Mouse (Mus musculus): ENCODE measurements around the gene Gm10135. TPM values are rescaled to one million over a fixed set of nuclear protein-coding genes. Genes with fewer than 3 reads are reported as not detected.
A peak's percentile ranks its signal among the peaks of the same experiment; 100 is the strongest.
"Not testable (repeated sequence)": the region's sequence is repeated elsewhere in the genome, so short reads cannot be mapped to it uniquely, and the experiment has no call there.

Gene Gm10135
- polyA plus RNA-seq, 1 experiment, result not detected

- Histone ChIP-seq H3K4me1 (ENCODE audit: control insufficient read depth, insufficient read depth, low read length) (0 out of 2 replicates have a peak, but pooled peaks cover 2% of the 10 kb centered on the region), H3K36me3 (ENCODE audit: control insufficient read depth, insufficient read depth, low read length) (no peaks in the 10 kb centered on the region), H3K27me3 (replicated peaks; ENCODE audit: control insufficient read depth, insufficient read depth, low read length) (peaks cover 3% of the 10 kb centered on the region; the same call in 1 of the 2 replicates), H3K4me3 (ENCODE audit: insufficient read depth, low read depth, low read length) (no peak overlapping the region), H3K27ac (ENCODE audit: insufficient read depth, low read depth, low read length) (no peak overlapping the region)
- no peak for DNase-seq
- TF ChIP-seq POLR2A (IDR thresholded peaks at IDR 0.05; ENCODE audit: low read depth, low read length), result no peak
- TF ChIP-seq CTCF (conservative IDR thresholded peaks at IDR 0.05; ENCODE audit: insufficient read depth, insufficient read length, low read depth, low read length), result no peak
- WGBS, result 40% methylated on average over 5 of the region's 5 CpGs
These were observed 33.1 kb upstream of the Gm10135 start for GRCm38 (mm10) chr5:73007582-73007959.

GRCm38 (mm10) chr5:73006784-73007581 lies 32.5 kb upstream of the Gm10135 start, which contains the start of gene Slc10a4:
TSS of gene Slc10a4 (plus strand) at chr5:73006883.
- 7% methylated on average over 65 of the region's 65 CpGs for WGBS
- H3K36me3 ChIP-seq (ENCODE audit: control insufficient read depth, insufficient read depth, low read length), result no peaks in the 10 kb centered on the region
- H3K4me1 ChIP-seq (ENCODE audit: control insufficient read depth, insufficient read depth, low read length), result 0 out of 2 replicates have a peak, but pooled peaks cover 2% of the 10 kb centered on the region

GRCm38 (mm10) chr5:73004046-73004445 lies 29.5 kb upstream of the Gm10135 start:
- DNase-seq, result no peak
- Histone ChIP-seq H3K36me3 (ENCODE audit: control insufficient read depth, insufficient read depth, low read length) (no peaks in the 10 kb centered on the region), H3K27ac (ENCODE audit: insufficient read depth, low read depth, low read length) (no peak overlapping the region), H3K4me1 (ENCODE audit: control insufficient read depth, insufficient read depth, low read length) (0 out of 2 replicates have a peak, but pooled peaks cover 2% of the 10 kb centered on the region), H3K27me3 (replicated peaks; ENCODE audit: control insufficient read depth, insufficient read depth, low read length) (peaks cover 3% of the 10 kb centered on the region; the same call in 1 of the 2 replicates), H3K4me3 (ENCODE audit: insufficient read depth, low read depth, low read length) (no peak overlapping the region)
- TF ChIP-seq POLR2A (IDR thresholded peaks at IDR 0.05; ENCODE audit: low read depth, low read length) (no peak), CTCF (conservative IDR thresholded peaks at IDR 0.05; ENCODE audit: insufficient read depth, insufficient read length, low read depth, low read length) (no peak)
- WGBS, result 85% methylated on average over 5 of the region's 5 CpGs

More at GRCm38 (mm10) chr5:73006784-73007581, 32.5 kb upstream of the Gm10135 start, which contains the start of gene Slc10a4:
- Histone ChIP-seq H3K27me3 (replicated peaks; ENCODE audit: control insufficient read depth, insufficient read depth, low read length) (peaks cover 3% of the 10 kb centered on the region; the same call in 1 of the 2 replicates), H3K27ac (ENCODE audit: insufficient read depth, low read depth, low read length) (no peak within 1 kb of the TSS), H3K4me3 (ENCODE audit: insufficient read depth, low read depth, low read length) (peak within 1 kb of the TSS; percentile 44; the same call in 1 of the 2 replicates)
- peak; percentile 7 for DNase-seq
- TF ChIP-seq POLR2A (IDR thresholded peaks at IDR 0.05; ENCODE audit: low read depth, low read length), result no peak
- TF ChIP-seq CTCF (conservative IDR thresholded peaks at IDR 0.05; ENCODE audit: insufficient read depth, insufficient read length, low read depth, low read length), result no peak

- H3K36me3 ChIP-seq (ENCODE audit: control insufficient read depth, insufficient read depth, low read length); H3K27ac ChIP-seq (ENCODE audit: insufficient read depth, low read depth, low read length); H3K27me3 ChIP-seq (replicated peaks; ENCODE audit: control insufficient read depth, insufficient read depth, low read length); H3K4me3 ChIP-seq (ENCODE audit: insufficient read depth, low read depth, low read length); DNase-seq; H3K4me1 ChIP-seq (ENCODE audit: control insufficient read depth, insufficient read depth, low read length): not testable (repeated sequence)
- WGBS, result 95% methylated on average over 1 of the region's 1 CpGs
These were observed 24.0 kb upstream of the Gm10135 start for GRCm38 (mm10) chr5:72998546-72998945.

DNA sequence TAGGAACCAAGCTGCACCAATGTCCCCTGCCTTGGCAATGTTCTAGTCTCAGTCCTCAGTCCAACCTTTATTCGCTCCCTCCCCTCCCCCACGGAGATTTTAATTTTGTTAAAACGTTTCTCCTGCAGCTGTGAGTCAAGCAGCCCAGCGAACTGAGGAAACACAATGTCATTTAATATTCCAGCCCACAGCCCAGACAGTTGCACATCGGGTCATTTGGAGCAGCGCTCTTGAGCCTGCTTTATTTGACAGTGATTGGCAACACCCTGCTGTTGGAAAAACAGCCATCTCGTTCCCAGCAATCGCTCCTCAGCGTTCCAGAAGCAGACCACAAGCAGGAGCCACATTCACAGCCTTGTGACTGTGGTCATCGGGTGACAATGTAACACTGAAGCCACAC lies 20.9 kb upstream of the Gm10135 start:
- no peak overlapping the region for H3K4me3 ChIP-seq (ENCODE audit: insufficient read depth, low read depth, low read length)
- H3K4me1 ChIP-seq (ENCODE audit: control insufficient read depth, insufficient read depth, low read length), result no peaks in the 10 kb centered on the region
- no peak for DNase-seq
- 23% methylated on average over 10 of the region's 10 CpGs for WGBS
- 0 out of 2 replicates have a peak, but pooled peaks cover 2% of the 10 kb centered on the region for H3K27me3 ChIP-seq (replicated peaks; ENCODE audit: control insufficient read depth, insufficient read depth, low read length)
- no peaks in the 10 kb centered on the region for H3K36me3 ChIP-seq (ENCODE audit: control insufficient read depth, insufficient read depth, low read length)
- no peak overlapping the region for H3K27ac ChIP-seq (ENCODE audit: insufficient read depth, low read depth, low read length)
- no peak for TF ChIP-seq CTCF (conservative IDR thresholded peaks at IDR 0.05; ENCODE audit: insufficient read depth, insufficient read length, low read depth, low read length)
- TF ChIP-seq POLR2A (IDR thresholded peaks at IDR 0.05; ENCODE audit: low read depth, low read length), result no peak

DNA sequence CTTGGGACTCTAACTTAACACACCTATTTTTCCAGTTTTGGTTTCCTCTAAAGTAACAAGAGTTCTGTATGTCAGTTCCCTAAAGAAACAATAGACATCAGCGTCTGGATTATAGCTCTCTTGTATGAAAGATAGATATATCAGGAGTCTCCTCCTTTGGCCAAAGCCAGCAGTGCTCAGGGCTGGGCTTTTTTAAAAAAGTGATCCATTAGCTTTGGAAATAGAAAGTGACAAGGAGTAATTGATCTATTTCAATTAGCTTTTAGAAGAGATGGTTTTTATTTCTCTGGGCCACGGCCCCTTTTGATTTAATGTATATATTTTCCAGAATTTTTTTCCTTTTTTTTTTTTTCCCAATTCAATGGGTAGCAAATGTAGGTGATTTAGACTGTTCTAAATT lies 20.4 kb upstream of the Gm10135 start:
- TF ChIP-seq CTCF (conservative IDR thresholded peaks at IDR 0.05; ENCODE audit: insufficient read depth, insufficient read length, low read depth, low read length), result no peak
- TF ChIP-seq POLR2A (IDR thresholded peaks at IDR 0.05; ENCODE audit: low read depth, low read length), result no peak
- Histone ChIP-seq H3K27me3 (replicated peaks; ENCODE audit: control insufficient read depth, insufficient read depth, low read length) (0 out of 2 replicates have a peak, but pooled peaks cover 2% of the 10 kb centered on the region), H3K36me3 (ENCODE audit: control insufficient read depth, insufficient read depth, low read length) (no peaks in the 10 kb centered on the region), H3K27ac (ENCODE audit: insufficient read depth, low read depth, low read length) (no peak overlapping the region), H3K4me3 (ENCODE audit: insufficient read depth, low read depth, low read length) (no peak overlapping the region), H3K4me1 (ENCODE audit: control insufficient read depth, insufficient read depth, low read length) (no peaks in the 10 kb centered on the region)
- 60% methylated on average over 2 of the region's 2 CpGs for whole genome bisulfite sequencing
- DNase-seq, result no peak

GRCm38 (mm10) chr5:72994424-72994823 lies 19.9 kb upstream of the Gm10135 start:
- Histone ChIP-seq H3K36me3 (ENCODE audit: control insufficient read depth, insufficient read depth, low read length) (no peaks in the 10 kb centered on the region), H3K27me3 (replicated peaks; ENCODE audit: control insufficient read depth, insufficient read depth, low read length) (0 out of 2 replicates have a peak, but pooled peaks cover 2% of the 10 kb centered on the region), H3K4me3 (ENCODE audit: insufficient read depth, low read depth, low read length) (no peak overlapping the region), H3K27ac (ENCODE audit: insufficient read depth, low read depth, low read length) (no peak overlapping the region), H3K4me1 (ENCODE audit: control insufficient read depth, insufficient read depth, low read length) (no peaks in the 10 kb centered on the region)
- 55% methylated on average over 8 of the region's 8 CpGs for WGBS
- TF ChIP-seq CTCF (conservative IDR thresholded peaks at IDR 0.05; ENCODE audit: insufficient read depth, insufficient read length, low read depth, low read length), result no peak
- TF ChIP-seq POLR2A (IDR thresholded peaks at IDR 0.05; ENCODE audit: low read depth, low read length), result no peak
- no peak for DNase-seq
